Mouse (Mus musculus): ENCODE results near the gene Aldh1b1. TPM values are rescaled to one million over a fixed set of nuclear protein-coding genes. Genes with fewer than 3 reads are reported as not detected.

Gene Aldh1b1
- polyA plus RNA-seq, 1 experiment: not detected

GRCm38 (mm10) chr4:45789263-45789958, 9.4 kb upstream of the Aldh1b1 start:
- H3K27me3 ChIP-seq (ENCODE audit: control insufficient read depth, insufficient read depth, insufficient read length): peaks cover 62% of the 10 kb centered on the region
- H3K36me3 ChIP-seq (ENCODE audit: control insufficient read depth, insufficient read depth): no peaks in the 10 kb centered on the region
- no peaks in the 10 kb centered on the region for H3K79me3 ChIP-seq (ENCODE audit: low read depth)
- no peak for TF ChIP-seq FOSL1 (IDR thresholded peaks at IDR 0.05; ENCODE audit: insufficient read depth, low read length, poor library complexity, severe bottlenecking)
- TF ChIP-seq USF1 (IDR thresholded peaks at IDR 0.05; ENCODE audit: low read depth): no peak
- TF ChIP-seq CEBPB (IDR thresholded peaks at IDR 0.05; ENCODE audit: low read depth): no peak
- H3K79me2 ChIP-seq (ENCODE audit: control insufficient read depth, insufficient read depth): no peaks in the 10 kb centered on the region
- no peak overlapping the region for H3K4me3 ChIP-seq (ENCODE audit: insufficient read depth, poor library complexity, severe bottlenecking)
- no peak overlapping the region for H3ac ChIP-seq (ENCODE audit: control insufficient read depth, insufficient read length, low read depth)

GRCm38 (mm10) chr4:45790018-45790417, 8.8 kb upstream of the Aldh1b1 start:
- Histone ChIP-seq H3ac (ENCODE audit: control insufficient read depth, insufficient read length, low read depth) (no peak overlapping the region), H3K27me3 (ENCODE audit: control insufficient read depth, insufficient read depth, insufficient read length) (peaks cover 63% of the 10 kb centered on the region)
- TF ChIP-seq USF1 (IDR thresholded peaks at IDR 0.05; ENCODE audit: low read depth): no peak
- TF ChIP-seq CEBPB (IDR thresholded peaks at IDR 0.05; ENCODE audit: low read depth): no peak
- no peak for TF ChIP-seq MAX (IDR thresholded peaks at IDR 0.05)
- no peak for TF ChIP-seq CTCF (IDR thresholded peaks at IDR 0.05; ENCODE audit: control insufficient read depth, insufficient read depth, insufficient read length)
- TF ChIP-seq MYOD1 (IDR thresholded peaks at IDR 0.05; ENCODE audit: control insufficient read depth, insufficient read length, low read depth): no peak

GRCm38 (mm10) chr4:45795191-45795811, 3.5 kb upstream of the Aldh1b1 start:
- H3K4me3 ChIP-seq (ENCODE audit: insufficient read depth, poor library complexity, severe bottlenecking): no peak overlapping the region
- TF ChIP-seq MYOG (IDR thresholded peaks at IDR 0.05; ENCODE audit: control insufficient read depth, extremely low read depth, insufficient read length): no peak
- no peak for TF ChIP-seq MYOD1 (IDR thresholded peaks at IDR 0.05; ENCODE audit: control insufficient read depth, insufficient read length, low read depth)
- TF ChIP-seq CTCF (IDR thresholded peaks at IDR 0.05; ENCODE audit: control insufficient read depth, insufficient read depth, insufficient read length): no peak
- no peak for TF ChIP-seq USF1 (IDR thresholded peaks at IDR 0.05; ENCODE audit: low read depth)
- TF ChIP-seq MAX (IDR thresholded peaks at IDR 0.05): no peak
- no peak for TF ChIP-seq CEBPB (IDR thresholded peaks at IDR 0.05; ENCODE audit: low read depth)
- TF ChIP-seq FOSL1 (IDR thresholded peaks at IDR 0.05; ENCODE audit: insufficient read depth, low read length, poor library complexity, severe bottlenecking): no peak

More at GRCm38 (mm10) chr4:45790018-45790417, 8.8 kb upstream of the Aldh1b1 start:
- Histone ChIP-seq H3K79me3 (ENCODE audit: low read depth) (no peaks in the 10 kb centered on the region), H3K36me3 (ENCODE audit: control insufficient read depth, insufficient read depth) (no peaks in the 10 kb centered on the region), H3K79me2 (ENCODE audit: control insufficient read depth, insufficient read depth) (no peaks in the 10 kb centered on the region), H3K4me3 (ENCODE audit: insufficient read depth, poor library complexity, severe bottlenecking) (no peak overlapping the region)

GRCm38 (mm10) chr4:45796760-45797159, 2.1 kb upstream of the Aldh1b1 start:
- Histone ChIP-seq H3K36me3 (ENCODE audit: control insufficient read depth, insufficient read depth) (no peaks in the 10 kb centered on the region), H3K4me3 (ENCODE audit: insufficient read depth, poor library complexity, severe bottlenecking) (no peak overlapping the region), H3ac (ENCODE audit: control insufficient read depth, insufficient read length, low read depth) (no peak overlapping the region), H3K27me3 (ENCODE audit: control insufficient read depth, insufficient read depth, insufficient read length) (peaks cover 48% of the 10 kb centered on the region), H3K79me3 (ENCODE audit: low read depth) (no peaks in the 10 kb centered on the region), H3K79me2 (ENCODE audit: control insufficient read depth, insufficient read depth) (no peaks in the 10 kb centered on the region)
- TF ChIP-seq USF1 (IDR thresholded peaks at IDR 0.05; ENCODE audit: low read depth): no peak
- TF ChIP-seq MYOD1 (IDR thresholded peaks at IDR 0.05; ENCODE audit: control insufficient read depth, insufficient read length, low read depth): no peak
- no peak for TF ChIP-seq MAX (IDR thresholded peaks at IDR 0.05)
- no peak for TF ChIP-seq CTCF (IDR thresholded peaks at IDR 0.05; ENCODE audit: control insufficient read depth, insufficient read depth, insufficient read length)
- no peak for TF ChIP-seq CEBPB (IDR thresholded peaks at IDR 0.05; ENCODE audit: low read depth)
- no peak for TF ChIP-seq FOSL1 (IDR thresholded peaks at IDR 0.05; ENCODE audit: insufficient read depth, low read length, poor library complexity, severe bottlenecking)
- TF ChIP-seq MYOG (IDR thresholded peaks at IDR 0.05; ENCODE audit: control insufficient read depth, extremely low read depth, insufficient read length): no peak

More at GRCm38 (mm10) chr4:45795191-45795811, 3.5 kb upstream of the Aldh1b1 start:
- H3K27me3 ChIP-seq (ENCODE audit: control insufficient read depth, insufficient read depth, insufficient read length): peaks cover 36% of the 10 kb centered on the region
- H3ac ChIP-seq (ENCODE audit: control insufficient read depth, insufficient read length, low read depth): no peak overlapping the region
- no peaks in the 10 kb centered on the region for H3K79me2 ChIP-seq (ENCODE audit: control insufficient read depth, insufficient read depth)
- H3K36me3 ChIP-seq (ENCODE audit: control insufficient read depth, insufficient read depth): no peaks in the 10 kb centered on the region
- no peaks in the 10 kb centered on the region for H3K79me3 ChIP-seq (ENCODE audit: low read depth)

- H3K79me3 ChIP-seq (ENCODE audit: low read depth): no peaks in the 10 kb centered on the region
- TF ChIP-seq USF1 (IDR thresholded peaks at IDR 0.05; ENCODE audit: low read depth) (no peak), FOSL1 (IDR thresholded peaks at IDR 0.05; ENCODE audit: insufficient read depth, low read length, poor library complexity, severe bottlenecking) (no peak), MAX (IDR thresholded peaks at IDR 0.05) (no peak), MYOG (IDR thresholded peaks at IDR 0.05; ENCODE audit: control insufficient read depth, extremely low read depth, insufficient read length) (no peak), MYOD1 (IDR thresholded peaks at IDR 0.05; ENCODE audit: control insufficient read depth, insufficient read length, low read depth) (no peak), CEBPB (IDR thresholded peaks at IDR 0.05; ENCODE audit: low read depth) (no peak), CTCF (IDR thresholded peaks at IDR 0.05; ENCODE audit: control insufficient read depth, insufficient read depth, insufficient read length) (no peak)
- H3K79me2 ChIP-seq (ENCODE audit: control insufficient read depth, insufficient read depth): no peaks in the 10 kb centered on the region
- peaks cover 52% of the 10 kb centered on the region for H3K27me3 ChIP-seq (ENCODE audit: control insufficient read depth, insufficient read depth, insufficient read length)
- H3K4me3 ChIP-seq (ENCODE audit: insufficient read depth, poor library complexity, severe bottlenecking): no peak overlapping the region
- H3ac ChIP-seq (ENCODE audit: control insufficient read depth, insufficient read length, low read depth): no peak overlapping the region
- H3K36me3 ChIP-seq (ENCODE audit: control insufficient read depth, insufficient read depth): no peaks in the 10 kb centered on the region
Observed at GRCm38 (mm10) chr4:45799956-45800537, 1.2 kb downstream of the Aldh1b1 start.
